Mouse (Mus musculus): ENCODE measurements around the gene Abat.

DNA sequence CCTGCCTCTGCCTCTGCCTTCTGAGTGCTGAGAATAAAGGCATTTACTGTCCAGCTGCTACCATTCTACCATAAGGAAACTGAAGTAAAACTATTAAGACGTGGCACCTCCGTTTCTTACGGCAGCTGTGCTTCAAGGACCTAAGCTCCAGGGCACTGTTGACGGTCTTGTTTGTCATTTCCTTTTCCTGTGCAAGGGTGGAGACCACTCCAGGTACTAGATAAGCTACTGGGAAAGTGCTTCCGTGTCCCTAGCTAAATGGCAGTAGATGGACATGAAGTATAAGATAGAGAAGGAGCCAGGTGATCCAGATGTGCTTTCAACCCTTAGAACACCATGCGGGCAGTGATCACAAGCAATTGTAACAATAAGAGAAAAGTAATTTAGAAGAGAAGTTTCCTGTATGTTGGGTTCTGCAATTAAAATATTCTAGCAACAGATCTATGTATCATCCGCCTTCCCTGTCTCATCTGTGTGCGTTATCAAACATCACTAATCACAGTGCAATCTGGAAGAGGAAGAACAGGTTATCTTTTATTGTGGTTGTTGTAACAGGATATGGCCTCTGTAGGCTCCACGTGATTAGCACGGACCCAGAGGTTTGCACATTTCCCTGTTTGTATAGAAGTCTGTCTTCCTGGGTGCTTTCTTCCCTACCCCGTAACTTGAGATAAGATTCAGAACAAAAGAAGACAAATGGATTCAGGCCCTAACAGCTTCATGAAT lies 126.4 kb downstream of the Abat start:
- TF ChIP-seq CTCF (IDR thresholded peaks at IDR 0.05; ENCODE audit: extremely low read depth, insufficient read depth, insufficient read length, insufficient replicate concordance) (no peak), POLR2A (IDR thresholded peaks at IDR 0.05; ENCODE audit: low read depth, low read length) (no peak)

Data from spleen, adult 2 months (tissue).